Mouse (Mus musculus) MEL (cell line): ENCODE results near the gene Apbb1ip. TPM values are rescaled to one million over a fixed set of nuclear protein-coding genes. Genes with fewer than 3 reads are reported as not detected.

ENCODE experiments used
- DNase-seq: peaks from one replicate; pipeline ENCODE4 v3.0.0; 2011; ENCODE audit warnings: low read depth, low spot score
- H3K27ac ChIP-seq: 2 replicates; pipeline ENCODE4 v1.5.1; 2012; ENCODE audit warnings: low read depth, mild to moderate bottlenecking, control low read depth, low read length, moderate library complexity; ENCODE audit not compliant: control insufficient read depth
- H3K27me3 ChIP-seq, 2 experiments: fragments of 150-350 bp in 1 of 2; sonication (generic) in 1 of 2; 2 replicates each; pipeline ENCODE4 v1.6.1; 2012; ENCODE audit warnings: low read length in 2 of 2, mild to moderate bottlenecking in 2 of 2, improper control_type of control experiment in 1 of 2, moderate library complexity in 1 of 2; ENCODE audit not compliant: insufficient read depth in 2 of 2, control insufficient read depth in 1 of 2
- H3K36me3 ChIP-seq, 2 experiments: 2 replicates each; pipeline ENCODE4 v1.6.1; 2012 to 2014; ENCODE audit warnings: low read length in 2 of 2, improper control_type of control experiment in 1 of 2, inconsistent platforms in 1 of 2, mild to moderate bottlenecking in 1 of 2; ENCODE audit not compliant: insufficient read depth in 2 of 2, control insufficient read depth in 1 of 2
- H3K4me1 ChIP-seq, 2 experiments: fragments of 150-350 bp in 1 of 2; sonication (generic) in 1 of 2; 2 replicates each; pipeline ENCODE4 v1.6.1; 2012; ENCODE audit warnings: low read length in 2 of 2, improper control_type of control experiment in 1 of 2, mild to moderate bottlenecking in 1 of 2; ENCODE audit not compliant: insufficient read depth in 2 of 2, control insufficient read depth in 1 of 2
- H3K4me3 ChIP-seq, 2 experiments: fragments of 150-350 bp in 1 of 2; sonication (generic) in 1 of 2; 2 replicates each; pipeline ENCODE4 v1.5.1; 2012; ENCODE audit warnings: low read depth in 2 of 2, low read length in 2 of 2, mild to moderate bottlenecking in 2 of 2, moderate library complexity in 2 of 2, control low read depth in 1 of 2, improper control_type of control experiment in 1 of 2; ENCODE audit not compliant: control insufficient read depth in 1 of 2, insufficient read depth in 1 of 2
- H3K79me2 ChIP-seq: 2 replicates; pipeline ENCODE4 v1.6.1; 2012; ENCODE audit warnings: mild to moderate bottlenecking, low read length, moderate library complexity; ENCODE audit not compliant: control insufficient read depth, poor library complexity, insufficient read depth
- H3K9ac ChIP-seq: 2 replicates; pipeline ENCODE4 v1.6.1; 2012; ENCODE audit warnings: low read depth, mild to moderate bottlenecking, control low read depth, low read length, moderate library complexity; ENCODE audit not compliant: control insufficient read depth, poor library complexity, severe bottlenecking
- H3K9me3 ChIP-seq: fragments of 150-350 bp; sonication (generic); replicated peaks from 2 replicates; pipeline ENCODE4 v1.6.1; 2012; ENCODE audit warnings: mild to moderate bottlenecking, low read length, improper control_type of control experiment, moderate library complexity; ENCODE audit not compliant: insufficient read depth
- BHLHE40 ChIP-seq: IDR thresholded peaks from 2 replicates; pipeline ENCODE4 v1.6.1; 2012; ENCODE audit warnings: low read depth, mild to moderate bottlenecking, inconsistent platforms, low read length, improper control_type of control experiment, borderline replicate concordance
- CHD2 ChIP-seq: IDR thresholded peaks from 2 replicates; pipeline ENCODE4 v1.6.1; 2011; ENCODE audit warnings: low read length, improper control_type of control experiment
- CTCF ChIP-seq, 3 experiments: IDR thresholded peaks in 2 of 3; conservative IDR thresholded peaks in 1 of 3; 2 replicates each; pipeline ENCODE4 v1.5.1; 2011 to 2012; ENCODE audit warnings: low read length in 3 of 3, low read depth in 2 of 3, mild to moderate bottlenecking in 2 of 3, improper control_type of control experiment in 1 of 3, inconsistent platforms in 1 of 3, mixed read lengths in 1 of 3, moderate library complexity in 1 of 3; ENCODE audit not compliant: control insufficient read depth in 1 of 3, insufficient read depth in 1 of 3, poor library complexity in 1 of 3, severe bottlenecking in 1 of 3
- ELF1 ChIP-seq: IDR thresholded peaks from 2 replicates; pipeline ENCODE4 v1.6.1; 2014; ENCODE audit warnings: low read depth, mild to moderate bottlenecking, inconsistent platforms, low read length, improper control_type of control experiment, moderate library complexity
- EP300 ChIP-seq, 2 experiments: IDR thresholded peaks; 2 replicates each; pipeline ENCODE4 v1.6.1; 2011; ENCODE audit warnings: improper control_type of control experiment in 2 of 2, low read length in 2 of 2, low read depth in 1 of 2, mild to moderate bottlenecking in 1 of 2
- ETS1 ChIP-seq: IDR thresholded peaks from 2 replicates; pipeline ENCODE4 v1.6.1; 2012; ENCODE audit warnings: low read depth, mild to moderate bottlenecking, inconsistent platforms, low read length, improper control_type of control experiment, moderate library complexity
- GABPA ChIP-seq: IDR thresholded peaks from 2 replicates; pipeline ENCODE4 v1.6.1; 2012; ENCODE audit warnings: low read depth, mild to moderate bottlenecking, inconsistent platforms, low read length, improper control_type of control experiment, moderate library complexity
- HCFC1 ChIP-seq: IDR thresholded peaks from 2 replicates; pipeline ENCODE4 v1.6.1; 2012; ENCODE audit warnings: low read depth, mild to moderate bottlenecking, inconsistent platforms, low read length, improper control_type of control experiment, moderate library complexity
- MAFK ChIP-seq: IDR thresholded peaks from 2 replicates; pipeline ENCODE4 v1.6.1; 2011; ENCODE audit warnings: low read depth, mild to moderate bottlenecking, low read length, improper control_type of control experiment, borderline replicate concordance
- MAX ChIP-seq: IDR thresholded peaks from 2 replicates; pipeline ENCODE4 v1.6.1; 2011; ENCODE audit warnings: low read length, improper control_type of control experiment
- MAZ ChIP-seq: IDR thresholded peaks from 2 replicates; pipeline ENCODE4 v1.6.1; 2012; ENCODE audit warnings: low read depth, mild to moderate bottlenecking, inconsistent platforms, low read length, improper control_type of control experiment
- MXI1 ChIP-seq: IDR thresholded peaks from 2 replicates; pipeline ENCODE4 v1.6.1; 2011; ENCODE audit warnings: mild to moderate bottlenecking, low read depth, low read length, improper control_type of control experiment
- MYB ChIP-seq: IDR thresholded peaks from 2 replicates; pipeline ENCODE4 v1.6.1; 2011; ENCODE audit warnings: mild to moderate bottlenecking, low read depth, low read length, improper control_type of control experiment
- NELFE ChIP-seq: IDR thresholded peaks from 2 replicates; pipeline ENCODE4 v1.6.1; 2011; ENCODE audit warnings: low read depth, low read length, improper control_type of control experiment
- NRF1 ChIP-seq: IDR thresholded peaks from 2 replicates; pipeline ENCODE4 v1.6.1; 2014; ENCODE audit warnings: low read depth, mild to moderate bottlenecking, inconsistent platforms, low read length, improper control_type of control experiment, moderate library complexity; ENCODE audit not compliant: poor library complexity, insufficient read depth, severe bottlenecking
- RAD21 ChIP-seq: IDR thresholded peaks from 2 replicates; pipeline ENCODE4 v1.6.1; 2011; ENCODE audit warnings: mild to moderate bottlenecking, low read depth, low read length, improper control_type of control experiment
- RCOR1 ChIP-seq: IDR thresholded peaks from 2 replicates; pipeline ENCODE4 v1.6.1; 2012; ENCODE audit warnings: low read depth, mild to moderate bottlenecking, inconsistent platforms, low read length, improper control_type of control experiment
- SIN3A ChIP-seq: IDR thresholded peaks from 2 replicates; pipeline ENCODE4 v1.6.1; 2012; ENCODE audit warnings: low read length, improper control_type of control experiment, inconsistent platforms
- SMC3 ChIP-seq: IDR thresholded peaks from 2 replicates; pipeline ENCODE4 v1.6.1; 2011; ENCODE audit warnings: low read depth, low read length, improper control_type of control experiment
- TAL1 ChIP-seq: IDR thresholded peaks from 2 replicates; pipeline ENCODE4 v1.6.1; 2012; ENCODE audit warnings: mild to moderate bottlenecking, inconsistent platforms, low read length, moderate library complexity, mixed read lengths
- USF2 ChIP-seq, 2 experiments: IDR thresholded peaks; 2 replicates each; pipeline ENCODE4 v1.6.1; 2011 to 2012; ENCODE audit warnings: improper control_type of control experiment in 2 of 2, low read length in 2 of 2, borderline replicate concordance in 1 of 2, inconsistent platforms in 1 of 2, low read depth in 1 of 2, mild to moderate bottlenecking in 1 of 2; ENCODE audit not compliant: insufficient read depth in 1 of 2
- ZC3H11A ChIP-seq: IDR thresholded peaks from 2 replicates; pipeline ENCODE4 v1.6.1; 2012; ENCODE audit warnings: low read depth, mild to moderate bottlenecking, inconsistent platforms, low read length, improper control_type of control experiment
- ZMIZ1 ChIP-seq: IDR thresholded peaks from 2 replicates; pipeline ENCODE4 v1.6.1; 2012; ENCODE audit warnings: low read depth, mild to moderate bottlenecking, inconsistent platforms, low read length, improper control_type of control experiment, moderate library complexity
- polyA plus RNA-seq, 2 experiments: library from polyadenylated mRNA; stranded (reverse) in 1 of 2; unstranded in 1 of 2; fragments of >175 nt in 1 of 2; fragments of >200 nt in 1 of 2; gene quantifications; 2 replicates each; pipeline versions ENCODE4 v1.2.1 to v1.2.4; 2012; ENCODE audit warnings: low replicate concordance in 2 of 2, low read depth in 1 of 2; ENCODE audit not compliant: insufficient read length in 2 of 2, insufficient read depth in 1 of 2, missing spikeins in 1 of 2
- total RNA-seq: library from RNA; depleted of rRNA; stranded (reverse); fragments of 300-350 nt; gene quantifications from 2 replicates; pipeline ENCODE4 v1.2.3, GENCODE M21; 2012

The Apbb1ip gene
- total and polyA plus RNA-seq, 3 experiments = 7.4 to 60.7 TPM; not detected in 1

DNA sequence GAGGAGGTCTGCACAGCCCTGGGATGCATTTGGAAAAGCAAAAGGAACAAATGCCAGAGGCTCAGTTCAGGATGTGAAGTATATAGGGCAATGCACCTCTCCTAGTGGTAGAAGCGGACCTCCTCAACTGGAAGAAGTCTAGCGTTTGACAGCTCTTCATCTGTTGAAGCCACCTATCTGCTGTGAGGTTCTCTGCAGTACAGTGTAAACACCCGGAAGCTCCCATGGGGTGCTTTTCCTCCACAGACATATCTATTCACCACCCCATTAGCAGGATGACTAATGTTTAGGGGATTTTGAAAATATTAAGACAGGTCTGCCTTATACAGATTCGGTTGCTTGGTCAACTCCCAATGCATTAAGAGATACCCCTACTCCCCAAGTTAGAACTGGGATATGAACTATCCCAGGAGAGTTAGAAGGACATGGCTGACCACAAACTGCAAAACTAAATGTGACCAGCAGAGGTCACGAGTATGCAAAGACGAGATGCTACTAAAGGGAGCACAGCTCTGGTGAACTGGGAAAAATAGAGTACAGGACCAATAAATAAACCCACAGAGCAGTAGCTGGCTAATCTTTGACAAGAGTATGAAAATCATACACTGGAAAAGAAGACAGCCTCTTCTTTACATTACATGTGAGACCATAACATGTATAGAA, 15.5 kb upstream of the Apbb1ip start:
- no peak for TF ChIP-seq ELF1
- TF ChIP-seq NRF1 = no peak
- no peak for TF ChIP-seq MAZ
- no peak for TF ChIP-seq MXI1
- TF ChIP-seq BHLHE40 = no peak
- TF ChIP-seq ZC3H11A = peak; percentile 89
- peak; percentile 58 to 85 (median 69) for TF ChIP-seq CTCF (IDR thresholded peaks at IDR 0.05 in 2 of 3, conservative IDR thresholded peaks at IDR 0.05 in 1 of 3; ENCODE audit: control insufficient read depth in 1 of 3, insufficient read depth in 1 of 3, low read depth in 2 of 3, low read length in 3 of 3, poor library complexity in 1 of 3, severe bottlenecking in 1 of 3)
- peak; percentile 95 for TF ChIP-seq SMC3
- TF ChIP-seq RAD21 = peak; percentile 85
- H3K36me3 ChIP-seq = peaks cover 0 to 22% of the 10 kb centered on the region in 2 experiments; a peak in 2 of 4 replicates
- no peaks in the 10 kb centered on the region for H3K27me3 ChIP-seq
- no peak overlapping the region for H3K9ac ChIP-seq
- no peaks in the 10 kb centered on the region for H3K9me3 ChIP-seq
- peak; percentile 80 for DNase-seq
- no peaks in the 10 kb centered on the region for H3K79me2 ChIP-seq
- H3K4me1 ChIP-seq = peaks cover 9 to 24% of the 10 kb centered on the region in 2 experiments; a peak in 3 of 4 replicates
- H3K4me3 ChIP-seq = no peak overlapping the region
- no peak overlapping the region for H3K27ac ChIP-seq

GRCm38 (mm10) chr2:22760452-22760851, 13.4 kb upstream of the Apbb1ip start:
- Histone ChIP-seq H3K36me3 (peaks cover 0 to 12% of the 10 kb centered on the region in 2 experiments; a peak in 2 of 4 replicates), H3K9ac (no peak overlapping the region), H3K27me3 (no peaks in the 10 kb centered on the region), H3K27ac (peak overlapping the region; percentile 25; the same call in 1 of the 2 replicates), H3K9me3 (no peaks in the 10 kb centered on the region), H3K4me3 (no peak overlapping the region), H3K4me1 (peaks cover 6 to 17% of the 10 kb centered on the region in 2 experiments), H3K79me2 (no peaks in the 10 kb centered on the region)
- TF ChIP-seq TAL1 = no peak
- TF ChIP-seq MXI1 = no peak
- TF ChIP-seq SIN3A = no peak
- no peak for TF ChIP-seq ETS1
- TF ChIP-seq NELFE = no peak
- TF ChIP-seq MAX = no peak
- TF ChIP-seq USF2 (IDR thresholded peaks at IDR 0.05; ENCODE audit: borderline replicate concordance in 1 of 2, insufficient read depth in 1 of 2, low read depth in 1 of 2, low read length in 2 of 2) = no peak
- no peak for TF ChIP-seq RCOR1
- no peak for TF ChIP-seq ZMIZ1
- no peak for TF ChIP-seq EP300 (IDR thresholded peaks at IDR 0.05; ENCODE audit: low read depth in 1 of 2, low read length in 2 of 2)
- no peak for TF ChIP-seq ELF1
- no peak for TF ChIP-seq HCFC1
- TF ChIP-seq NRF1 = no peak
- no peak for TF ChIP-seq SMC3
- no peak for TF ChIP-seq MYB
- TF ChIP-seq CHD2 = no peak
- no peak for TF ChIP-seq MAFK
- TF ChIP-seq GABPA = no peak
- no peak for TF ChIP-seq ZC3H11A
- no peak for DNase-seq
